Mouse (Mus musculus): ENCODE measurements at regions not wholly inside any gene's neighbourhood (a gene's known extent, or its start where the extent isn't known, plus 50 kb on each side); places are given as distances from the start of the nearest gene placed in this dataset.

DNA sequence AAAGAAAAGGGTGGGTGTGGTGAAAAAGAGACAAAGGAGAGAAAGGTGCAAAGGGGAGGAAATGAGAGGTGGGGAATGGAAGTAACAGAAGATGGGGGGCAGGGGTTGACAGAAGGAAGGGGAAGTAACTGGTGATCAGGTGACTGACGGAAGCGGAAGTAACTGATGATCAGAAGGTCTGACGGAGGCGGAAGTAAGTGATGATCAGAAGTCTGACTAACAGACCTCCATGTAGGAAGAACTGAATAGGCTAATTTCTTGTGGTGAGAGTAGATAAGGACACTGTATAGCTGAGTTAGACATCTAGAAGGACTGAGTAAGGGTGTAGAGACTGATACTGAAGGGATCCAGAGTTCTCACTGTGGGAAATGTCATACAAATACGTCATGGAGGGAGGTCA lies 318.1 kb upstream of the Runx1 start:
- 91% methylated on average over 5 of the region's 5 CpGs for WGBS
- H3K4me3 ChIP-seq (replicated peaks; ENCODE audit: low read length), result no peak overlapping the region
- no peak overlapping the region for H3K4me2 ChIP-seq (replicated peaks; ENCODE audit: low read depth, low read length, severe bottlenecking)
- ATAC-seq (ENCODE audit: low FRiP score, low read depth) (no peak), DNase-seq (ENCODE audit: low spot score) (no peak)
- TF ChIP-seq POLR2A (IDR thresholded peaks at IDR 0.05; ENCODE audit: borderline replicate concordance, extremely low read depth, insufficient read depth, insufficient read length), result no peak
- H3K27me3 ChIP-seq (ENCODE audit: control insufficient read depth, insufficient read depth, low read length), result no peaks in the 10 kb centered on the region; the same call in 1 of the 2 replicates
- H3K4me1 ChIP-seq (ENCODE audit: control insufficient read depth, insufficient read depth, low read length), result no peaks in the 10 kb centered on the region
- no peaks in the 10 kb centered on the region for H3K36me3 ChIP-seq (ENCODE audit: control insufficient read depth, insufficient read depth, low read length)
- no peak overlapping the region for H3K9ac ChIP-seq (ENCODE audit: low read depth, low read length, severe bottlenecking)
- no peaks in the 10 kb centered on the region for H3K9me3 ChIP-seq (ENCODE audit: control insufficient read depth, low read length)
- H3K27ac ChIP-seq (replicated peaks; ENCODE audit: low read depth, low read length), result no peak overlapping the region

GRCm38 (mm10) chr16:93143164-93143563 lies 317.2 kb upstream of the Runx1 start:
- no peak for ATAC-seq (ENCODE audit: low FRiP score, low read depth)
- Histone ChIP-seq H3K27ac (replicated peaks; ENCODE audit: low read depth, low read length) (no peak overlapping the region), H3K4me2 (replicated peaks; ENCODE audit: low read depth, low read length, severe bottlenecking) (no peak overlapping the region), H3K27me3 (ENCODE audit: control insufficient read depth, insufficient read depth, low read length) (no peaks in the 10 kb centered on the region; the same call in 1 of the 2 replicates), H3K36me3 (ENCODE audit: control insufficient read depth, insufficient read depth, low read length) (no peaks in the 10 kb centered on the region), H3K9ac (ENCODE audit: low read depth, low read length, severe bottlenecking) (no peak overlapping the region), H3K9me3 (ENCODE audit: control insufficient read depth, low read length) (no peaks in the 10 kb centered on the region), H3K4me3 (replicated peaks; ENCODE audit: low read length) (no peak overlapping the region), H3K4me1 (ENCODE audit: control insufficient read depth, insufficient read depth, low read length) (no peaks in the 10 kb centered on the region)
- no peak for TF ChIP-seq POLR2A (IDR thresholded peaks at IDR 0.05; ENCODE audit: borderline replicate concordance, extremely low read depth, insufficient read depth, insufficient read length)
- no peak for DNase-seq (ENCODE audit: low spot score)
- 74% methylated on average over 10 of the region's 10 CpGs for WGBS

DNA sequence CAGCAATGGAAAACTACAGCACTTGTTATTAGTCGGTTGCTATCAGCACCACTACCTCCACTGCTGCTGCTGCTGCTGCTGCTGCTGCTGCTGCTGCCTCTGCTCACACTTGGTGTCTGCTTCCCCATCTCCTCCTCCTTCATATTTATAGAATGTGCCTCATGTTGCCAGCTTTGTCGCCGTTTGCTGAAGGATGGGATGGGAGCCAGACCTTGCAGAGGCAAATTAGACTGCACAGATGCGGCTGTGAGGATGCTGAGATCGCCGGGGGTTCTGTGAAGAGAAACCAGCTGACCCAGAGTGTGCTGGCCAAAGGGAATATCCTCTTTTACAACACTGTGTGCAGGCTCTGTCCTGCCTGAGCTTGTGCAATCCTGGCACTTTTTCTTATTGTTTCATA lies 316.0 kb upstream of the Runx1 start:
- WGBS, result 55% methylated on average over 6 of the region's 6 CpGs
- Histone ChIP-seq H3K9ac (ENCODE audit: low read depth, low read length, severe bottlenecking) (no peak overlapping the region), H3K4me1 (ENCODE audit: control insufficient read depth, insufficient read depth, low read length) (no peaks in the 10 kb centered on the region), H3K4me2 (replicated peaks; ENCODE audit: low read depth, low read length, severe bottlenecking) (no peak overlapping the region), H3K4me3 (replicated peaks; ENCODE audit: low read length) (no peak overlapping the region), H3K36me3 (ENCODE audit: control insufficient read depth, insufficient read depth, low read length) (no peaks in the 10 kb centered on the region), H3K27ac (replicated peaks; ENCODE audit: low read depth, low read length) (no peak overlapping the region), H3K27me3 (ENCODE audit: control insufficient read depth, insufficient read depth, low read length) (no peaks in the 10 kb centered on the region; the same call in 1 of the 2 replicates), H3K9me3 (ENCODE audit: control insufficient read depth, low read length) (no peaks in the 10 kb centered on the region)
- no peak for TF ChIP-seq POLR2A (IDR thresholded peaks at IDR 0.05; ENCODE audit: borderline replicate concordance, extremely low read depth, insufficient read depth, insufficient read length)
- ATAC-seq (ENCODE audit: low FRiP score, low read depth) (no peak), DNase-seq (ENCODE audit: low spot score) (no peak)

GRCm38 (mm10) chr16:93140535-93141110 lies 314.7 kb upstream of the Runx1 start:
- Histone ChIP-seq H3K27me3 (ENCODE audit: control insufficient read depth, insufficient read depth, low read length) (no peaks in the 10 kb centered on the region; the same call in 1 of the 2 replicates), H3K9me3 (ENCODE audit: control insufficient read depth, low read length) (no peaks in the 10 kb centered on the region), H3K36me3 (ENCODE audit: control insufficient read depth, insufficient read depth, low read length) (no peaks in the 10 kb centered on the region), H3K4me2 (replicated peaks; ENCODE audit: low read depth, low read length, severe bottlenecking) (no peak overlapping the region), H3K4me1 (ENCODE audit: control insufficient read depth, insufficient read depth, low read length) (no peaks in the 10 kb centered on the region), H3K27ac (replicated peaks; ENCODE audit: low read depth, low read length) (no peak overlapping the region), H3K9ac (ENCODE audit: low read depth, low read length, severe bottlenecking) (no peak overlapping the region), H3K4me3 (replicated peaks; ENCODE audit: low read length) (no peak overlapping the region)
- DNase-seq (ENCODE audit: low spot score) (no peak), ATAC-seq (ENCODE audit: low FRiP score, low read depth) (no peak)
- no peak for TF ChIP-seq POLR2A (IDR thresholded peaks at IDR 0.05; ENCODE audit: borderline replicate concordance, extremely low read depth, insufficient read depth, insufficient read length)
- WGBS, result 52% methylated on average over 15 of the region's 15 CpGs

- ATAC-seq (ENCODE audit: low FRiP score, low read depth) (no peak), DNase-seq (ENCODE audit: low spot score) (no peak)
- Histone ChIP-seq H3K4me1 (ENCODE audit: control insufficient read depth, insufficient read depth, low read length) (no peaks in the 10 kb centered on the region), H3K27me3 (ENCODE audit: control insufficient read depth, insufficient read depth, low read length) (no peaks in the 10 kb centered on the region), H3K9me3 (ENCODE audit: control insufficient read depth, low read length) (no peaks in the 10 kb centered on the region), H3K4me3 (replicated peaks; ENCODE audit: low read length) (no peak overlapping the region), H3K36me3 (ENCODE audit: control insufficient read depth, insufficient read depth, low read length) (no peaks in the 10 kb centered on the region), H3K4me2 (replicated peaks; ENCODE audit: low read depth, low read length, severe bottlenecking) (no peak overlapping the region), H3K27ac (replicated peaks; ENCODE audit: low read depth, low read length) (no peak overlapping the region), H3K9ac (ENCODE audit: low read depth, low read length, severe bottlenecking) (no peak overlapping the region)
- TF ChIP-seq POLR2A (IDR thresholded peaks at IDR 0.05; ENCODE audit: borderline replicate concordance, extremely low read depth, insufficient read depth, insufficient read length), result no peak
- WGBS, result 19% methylated on average over 1 of the region's 1 CpGs
These were observed 311.3 kb upstream of the Runx1 start for GRCm38 (mm10) chr16:93137249-93137648.
